Mouse (Mus musculus): ENCODE results near the gene Frat2. TPM values are rescaled to one million over a fixed set of nuclear protein-coding genes. Genes with fewer than 3 reads are reported as not detected.
A peak's percentile ranks its signal among the peaks of the same experiment; 100 is the strongest.

Gene Frat2
- polyA plus RNA-seq, 1 experiment from 2014 or later = 17.1 TPM

GRCm38 (mm10) chr19:41835407-41835806, 12.5 kb downstream of the Frat2 start:
- in situ Hi-C loops (cut with MboI; ENCODE audit: low pct_unique_long_range_greater_than_20kb) = no loop called here
- ATAC-seq (no peak), DNase-seq (ENCODE audit: low read depth, low spot score) (no peak)
- TF ChIP-seq CTCF (IDR thresholded peaks at IDR 0.05) = no peak
- POLR2A ChIA-PET = no interaction called here
- peaks cover 16% of the 10 kb centered on the region for H3K27me3 ChIP-seq
- CTCF ChIA-PET = no interaction called here

- in situ Hi-C loops (cut with MboI; ENCODE audit: low pct_unique_long_range_greater_than_20kb) = no loop called here
- peaks cover 12% of the 10 kb centered on the region for H3K27me3 ChIP-seq
- no peak for TF ChIP-seq CTCF (IDR thresholded peaks at IDR 0.05)
- ATAC-seq = no peak
- ChIA-PET CTCF (no interaction called here), POLR2A (no interaction called here)
- no peak for DNase-seq (ENCODE audit: low read depth, low spot score)
These were observed 15.3 kb downstream of the Frat2 start for GRCm38 (mm10) chr19:41832501-41833201.

GRCm38 (mm10) chr19:41831718-41832391, 16.1 kb downstream of the Frat2 start:
- CTCF ChIA-PET = no interaction called here
- POLR2A ChIA-PET = no interaction called here
- in situ Hi-C loops (cut with MboI; ENCODE audit: low pct_unique_long_range_greater_than_20kb) = no loop called here
- DNase-seq (ENCODE audit: low read depth, low spot score) (no peak), ATAC-seq (no peak)
- no peak for TF ChIP-seq CTCF (IDR thresholded peaks at IDR 0.05)
- H3K27me3 ChIP-seq = peaks cover 12% of the 10 kb centered on the region

GRCm38 (mm10) chr19:41831101-41831570, 16.8 kb downstream of the Frat2 start:
- POLR2A ChIA-PET = interaction anchor here (0.7 to 1.6 kb wide), 2 partner anchors 17 to 82 kb away, joined by 4 to 9 read pairs; partner anchors contain the start of gene Frat2
- DNase-seq (ENCODE audit: low read depth, low spot score) = no peak
- peaks cover 12% of the 10 kb centered on the region for H3K27me3 ChIP-seq
- ATAC-seq = no peak
- in situ Hi-C loops (cut with MboI; ENCODE audit: low pct_unique_long_range_greater_than_20kb) = no loop called here
- CTCF ChIA-PET = interaction anchor here (1.2 kb wide), 1 partner anchor 15 kb away, joined by 5 read pairs; no protein-coding TSS in a partner anchor
- TF ChIP-seq CTCF (IDR thresholded peaks at IDR 0.05) = no peak

- H3K27me3 ChIP-seq = peaks cover 16% of the 10 kb centered on the region
- POLR2A ChIA-PET = interaction anchor here (0.6 to 1.6 kb wide), 3 partner anchors 8 to 82 kb away, joined by 3 to 9 read pairs (median 4); partner anchors contain the start of gene Frat2
- ATAC-seq = peak; percentile 73
- in situ Hi-C loops (cut with MboI; ENCODE audit: low pct_unique_long_range_greater_than_20kb) = no loop called here
- no peak for DNase-seq (ENCODE audit: low read depth, low spot score)
- CTCF ChIA-PET = interaction anchor here (1.2 kb wide), 1 partner anchor 15 kb away, joined by 5 read pairs; no protein-coding TSS in a partner anchor
- TF ChIP-seq CTCF (IDR thresholded peaks at IDR 0.05) = no peak
These were observed 17.6 kb downstream of the Frat2 start for GRCm38 (mm10) chr19:41830106-41831031.

- CTCF ChIA-PET = no interaction called here
- in situ Hi-C loops (cut with MboI; ENCODE audit: low pct_unique_long_range_greater_than_20kb) = no loop called here
- ATAC-seq (peak; percentile 79), DNase-seq (ENCODE audit: low read depth, low spot score) (peak; percentile 81)
- TF ChIP-seq CTCF (IDR thresholded peaks at IDR 0.05) = no peak
- peaks cover 10% of the 10 kb centered on the region for H3K27me3 ChIP-seq
- POLR2A ChIA-PET = interaction anchor here (0.6 to 1.6 kb wide), 2 partner anchors 8 to 18 kb away, joined by 3 to 9 read pairs; partner anchors contain the start of gene Frat2
These were observed 18.4 kb downstream of the Frat2 start, which contains the start of gene Frat1 for GRCm38 (mm10) chr19:41829381-41830105. TSS of gene Frat1 (plus strand) at chr19:41829970.

- ChIA-PET POLR2A (interaction anchor here (0.6 kb wide), 1 partner anchor 8 kb away, joined by 3 read pairs; no protein-coding TSS in a partner anchor), CTCF (no interaction called here)
- peaks cover 12% of the 10 kb centered on the region for H3K27me3 ChIP-seq
- DNase-seq (ENCODE audit: low read depth, low spot score) (no peak), ATAC-seq (no peak)
- TF ChIP-seq CTCF (IDR thresholded peaks at IDR 0.05) = no peak
- in situ Hi-C loops (cut with MboI; ENCODE audit: low pct_unique_long_range_greater_than_20kb) = no loop called here
These were observed 19.0 kb downstream of the Frat2 start for GRCm38 (mm10) chr19:41828941-41829340.

GRCm38 (mm10) chr19:41826529-41826928, 21.4 kb downstream of the Frat2 start:
- no peak for TF ChIP-seq CTCF (IDR thresholded peaks at IDR 0.05)
- DNase-seq (ENCODE audit: low read depth, low spot score) = no peak
- in situ Hi-C loops (cut with MboI; ENCODE audit: low pct_unique_long_range_greater_than_20kb) = no loop called here
- peaks cover 24% of the 10 kb centered on the region for H3K27me3 ChIP-seq
- CTCF ChIA-PET = no interaction called here
- no peak for ATAC-seq
- POLR2A ChIA-PET = interaction anchor here (0.6 kb wide), 1 partner anchor 814 kb away, joined by 5 read pairs; no protein-coding TSS in a partner anchor

GRCm38 (mm10) chr19:41824950-41825349, 23.0 kb downstream of the Frat2 start:
- ATAC-seq = no peak
- ChIA-PET POLR2A (no interaction called here), CTCF (no interaction called here)
- peaks cover 24% of the 10 kb centered on the region for H3K27me3 ChIP-seq
- DNase-seq (ENCODE audit: low read depth, low spot score) = no peak
- in situ Hi-C loops (cut with MboI; ENCODE audit: low pct_unique_long_range_greater_than_20kb) = no loop called here
- no peak for TF ChIP-seq CTCF (IDR thresholded peaks at IDR 0.05)

All from Patski (cell line).